Mouse (Mus musculus) liver, adult 2 months (tissue): ENCODE data around the gene Fam243. TPM values are rescaled to one million over a fixed set of nuclear protein-coding genes. Genes with fewer than 3 reads are reported as not detected.

Experiments
- DNase-seq: peaks from one replicate; pipeline ENCODE4 v3.0.0-alpha.2; 2011; ENCODE audit warnings: low read depth, low spot score; ENCODE audit errors: extremely low read depth
- H3K27ac ChIP-seq: fragments of 200-500 bp; replicated peaks from 2 replicates; pipeline ENCODE4 v1.5.1; 2012; ENCODE audit warnings: low read depth, mild to moderate bottlenecking, control low read depth, inconsistent platforms, low read length; ENCODE audit not compliant: insufficient read depth
- H3K27me3 ChIP-seq: fragments of 200-500 bp; 2 replicates; pipeline ENCODE4 v1.6.1; 2012; ENCODE audit warnings: mild to moderate bottlenecking, moderate library complexity, low read length, inconsistent platforms; ENCODE audit not compliant: control insufficient read depth, insufficient read depth
- H3K36me3 ChIP-seq: fragments of 200-500 bp; 2 replicates; pipeline ENCODE4 v1.6.1; 2012; ENCODE audit warnings: low read length, inconsistent platforms; ENCODE audit not compliant: control insufficient read depth, insufficient read depth
- H3K4me1 ChIP-seq: fragments of 200-500 bp; 2 replicates; pipeline ENCODE4 v1.6.1; 2011; ENCODE audit warnings: low read length; ENCODE audit not compliant: control insufficient read depth, insufficient read depth
- H3K4me3 ChIP-seq: fragments of 200-500 bp; 2 replicates; pipeline ENCODE4 v1.5.1; 2011; ENCODE audit warnings: low read depth, mild to moderate bottlenecking, control low read depth, low read length, moderate library complexity; ENCODE audit not compliant: insufficient read depth
- H3K79me2 ChIP-seq: fragments of 200-500 bp; 2 replicates; pipeline ENCODE4 v1.6.1; 2012; ENCODE audit warnings: inconsistent platforms, mild to moderate bottlenecking, low read length, moderate library complexity; ENCODE audit not compliant: control insufficient read depth, insufficient read depth
- H3K9ac ChIP-seq: fragments of 200-500 bp; 2 replicates; pipeline ENCODE4 v1.6.1; 2012; ENCODE audit warnings: low read depth, mild to moderate bottlenecking, control low read depth, inconsistent platforms, low read length
- CTCF ChIP-seq: fragments of 200-500 bp; IDR thresholded peaks from 2 replicates; pipeline ENCODE4 v1.5.1; 2011; ENCODE audit warnings: low read depth, low read length, control low read depth
- POLR2A ChIP-seq: fragments of 200-500 bp; IDR thresholded peaks from 2 replicates; pipeline ENCODE4 v1.6.1; 2011; ENCODE audit warnings: low read length, control low read depth; ENCODE audit not compliant: insufficient read depth; ENCODE audit errors: extremely low read depth
- WGBS: fragments of 180-500 bp; shearing (Covaris S2); methylation state at CpG from one replicate; pipeline ENCODE4 v1.1.7; 2018; 5-methylcytosine and 5-hydroxymethylcytosine counted together
- polyA plus RNA-seq: library from polyadenylated mRNA; depleted of rRNA; stranded (reverse); fragments of >200 nt; gene quantifications from 2 replicates; pipeline ENCODE4 v1.2.3, GENCODE M21; 2012
- total RNA-seq: library from RNA; depleted of rRNA; stranded (reverse); fragments of >200 nt; gene quantifications from 2 replicates; pipeline ENCODE4 v1.2.3, GENCODE M21; 2014

The Fam243 gene
- total and polyA plus RNA-seq, 2 experiments = not detected

GRCm38 (mm10) chr16:92334600-92334999 is 13.4 kb upstream of the Fam243 start:
- H3K27me3 ChIP-seq = no peaks in the 10 kb centered on the region
- 63% methylated on average over 9 of the region's 9 CpGs for WGBS
- no peak for DNase-seq
- H3K79me2 ChIP-seq = no peaks in the 10 kb centered on the region
- H3K4me1 ChIP-seq = no peaks in the 10 kb centered on the region; the same call in 1 of the 2 replicates
- TF ChIP-seq CTCF (no peak), POLR2A (no peak)
- no peak overlapping the region for H3K27ac ChIP-seq
- H3K36me3 ChIP-seq = no peaks in the 10 kb centered on the region
- no peak overlapping the region for H3K9ac ChIP-seq
- H3K4me3 ChIP-seq = no peak overlapping the region

GRCm38 (mm10) chr16:92330966-92331365 is 9.7 kb upstream of the Fam243 start:
- H3K4me3 ChIP-seq = no peak overlapping the region
- H3K4me1 ChIP-seq = no peaks in the 10 kb centered on the region; the same call in 1 of the 2 replicates
- 75% methylated on average over 5 of the region's 5 CpGs for WGBS
- no peak overlapping the region for H3K9ac ChIP-seq
- no peaks in the 10 kb centered on the region for H3K79me2 ChIP-seq
- H3K36me3 ChIP-seq = no peaks in the 10 kb centered on the region
- TF ChIP-seq POLR2A = no peak
- no peak for TF ChIP-seq CTCF
- no peak for DNase-seq
- H3K27ac ChIP-seq = no peak overlapping the region
- H3K27me3 ChIP-seq = no peaks in the 10 kb centered on the region

- no peaks in the 10 kb centered on the region; the same call in 1 of the 2 replicates for H3K4me1 ChIP-seq
- no peak overlapping the region for H3K4me3 ChIP-seq
- WGBS = 93% methylated on average over 10 of the region's 10 CpGs
Measured at GRCm38 (mm10) chr16:92327911-92328310, 6.7 kb upstream of the Fam243 start.

GRCm38 (mm10) chr16:92325062-92325406 is 3.8 kb upstream of the Fam243 start:
- Histone ChIP-seq H3K27ac (no peak overlapping the region), H3K36me3 (no peaks in the 10 kb centered on the region), H3K27me3 (no peaks in the 10 kb centered on the region), H3K9ac (no peak overlapping the region), H3K4me3 (no peak overlapping the region), H3K79me2 (no peaks in the 10 kb centered on the region), H3K4me1 (no peaks in the 10 kb centered on the region)
- 60% methylated on average over 1 of the region's 1 CpGs for WGBS
- no peak for TF ChIP-seq CTCF
- TF ChIP-seq POLR2A = no peak
- no peak for DNase-seq

More at GRCm38 (mm10) chr16:92327911-92328310, 6.7 kb upstream of the Fam243 start:
- TF ChIP-seq POLR2A (no peak), CTCF (no peak)
- Histone ChIP-seq H3K27ac (no peak overlapping the region), H3K36me3 (no peaks in the 10 kb centered on the region), H3K9ac (no peak overlapping the region), H3K79me2 (no peaks in the 10 kb centered on the region), H3K27me3 (no peaks in the 10 kb centered on the region)
- DNase-seq = no peak

- no peak for DNase-seq
- Histone ChIP-seq H3K9ac (no peak overlapping the region), H3K36me3 (no peaks in the 10 kb centered on the region), H3K4me1 (no peaks in the 10 kb centered on the region), H3K27ac (no peak overlapping the region), H3K79me2 (no peaks in the 10 kb centered on the region), H3K27me3 (no peaks in the 10 kb centered on the region), H3K4me3 (no peak overlapping the region)
- WGBS = 65% methylated on average over 7 of the region's 7 CpGs
- TF ChIP-seq CTCF = no peak
- TF ChIP-seq POLR2A = no peak
Measured at GRCm38 (mm10) chr16:92324309-92325061, 3.2 kb upstream of the Fam243 start.

GRCm38 (mm10) chr16:92320361-92320760 is 880 bp downstream of the Fam243 start:
- TF ChIP-seq CTCF = no peak
- TF ChIP-seq POLR2A = no peak
- H3K4me1 ChIP-seq = no peaks in the 10 kb centered on the region
- no peaks in the 10 kb centered on the region for H3K79me2 ChIP-seq
- WGBS = 79% methylated on average over 3 of the region's 3 CpGs
- no peak overlapping the region for H3K9ac ChIP-seq
- no peak overlapping the region for H3K4me3 ChIP-seq
- H3K36me3 ChIP-seq = no peaks in the 10 kb centered on the region
- DNase-seq = no peak
- no peaks in the 10 kb centered on the region for H3K27me3 ChIP-seq
- H3K27ac ChIP-seq = no peak overlapping the region
